Mouse (Mus musculus): ENCODE data around the gene Urb2. TPM values are rescaled to one million over a fixed set of nuclear protein-coding genes. Genes with fewer than 3 reads are reported as not detected.
"Not testable (repeated sequence)": the region's sequence is repeated elsewhere in the genome, so short reads cannot be mapped to it uniquely, and the experiment has no call there.

Gene Urb2
- total RNA-seq, 2 experiments from 2014 or later: 11.4 to 13.3 TPM

GRCm38 (mm10) chr8:124011989-124012586 is 9.2 kb upstream of the Urb2 start:
- no peak for DNase-seq (ENCODE audit: low spot score in 2 of 2)

- not testable (repeated sequence) for DNase-seq (ENCODE audit: low spot score in 2 of 2)
Observed at GRCm38 (mm10) chr8:124014299-124014698, 7.0 kb upstream of the Urb2 start.

GRCm38 (mm10) chr8:124014751-124015150 is 6.6 kb upstream of the Urb2 start:
- DNase-seq (ENCODE audit: low spot score in 2 of 2): no peak

- DNase-seq (ENCODE audit: low spot score in 2 of 2): no peak
Observed at GRCm38 (mm10) chr8:124019782-124020181, 1.5 kb upstream of the Urb2 start.

- no peak for DNase-seq (ENCODE audit: low spot score in 2 of 2)
Observed at GRCm38 (mm10) chr8:124020439-124021236, 670 bp upstream of the Urb2 start.

- DNase-seq (ENCODE audit: low spot score in 2 of 2): not testable (repeated sequence)
Observed at GRCm38 (mm10) chr8:124026265-124026664, 5.0 kb downstream of the Urb2 start.

GRCm38 (mm10) chr8:124027831-124028230 is 6.5 kb downstream of the Urb2 start:
- no peak for DNase-seq (ENCODE audit: low spot score in 2 of 2)

- DNase-seq (ENCODE audit: low spot score in 2 of 2): no peak
Observed at GRCm38 (mm10) chr8:124033400-124033799, 12.1 kb downstream of the Urb2 start.

GRCm38 (mm10) chr8:124038121-124038520 is 16.8 kb downstream of the Urb2 start:
- DNase-seq (ENCODE audit: low spot score in 2 of 2): no peak

- no peak for DNase-seq (ENCODE audit: low spot score in 2 of 2)
Observed at GRCm38 (mm10) chr8:124039351-124039750, 18.0 kb downstream of the Urb2 start.

GRCm38 (mm10) chr8:124042201-124042600 is 20.9 kb downstream of the Urb2 start:
- DNase-seq (ENCODE audit: low spot score in 2 of 2): no peak

GRCm38 (mm10) chr8:124044421-124044820 is 23.1 kb downstream of the Urb2 start:
- no peak for DNase-seq (ENCODE audit: low spot score in 2 of 2)

- no peak for DNase-seq (ENCODE audit: low spot score in 2 of 2)
Observed at GRCm38 (mm10) chr8:124044931-124045330, 23.6 kb downstream of the Urb2 start.

- DNase-seq (ENCODE audit: low spot score in 2 of 2): no peak
Observed at GRCm38 (mm10) chr8:124045856-124046255, 24.5 kb downstream of the Urb2 start.

- DNase-seq (ENCODE audit: low spot score in 2 of 2): peak; percentile 73 to 75
Observed at GRCm38 (mm10) chr8:124052110-124052509, 30.8 kb downstream of the Urb2 start.

GRCm38 (mm10) chr8:124052568-124052967 is 31.3 kb downstream of the Urb2 start:
- no peak for DNase-seq (ENCODE audit: low spot score in 2 of 2)

- DNase-seq (ENCODE audit: low spot score in 2 of 2): no peak
Observed at GRCm38 (mm10) chr8:124056832-124057655, 35.7 kb downstream of the Urb2 start.

- DNase-seq (ENCODE audit: low spot score in 2 of 2): no peak
Observed at GRCm38 (mm10) chr8:124066325-124067058, 45.2 kb downstream of the Urb2 start.

- DNase-seq (ENCODE audit: low spot score in 2 of 2): no peak
Observed at GRCm38 (mm10) chr8:124067059-124067750, 45.9 kb downstream of the Urb2 start.

Measured in layer of hippocampus, postnatal 14 days (tissue).